Mouse (Mus musculus) intestine, postnatal 0 days (tissue): ENCODE measurements around the gene Zscan2. TPM values are rescaled to one million over a fixed set of nuclear protein-coding genes. Genes with fewer than 3 reads are reported as not detected.

ENCODE experiments used
- ATAC-seq: fragments of 200-750 bp; cut with Nextera tagmentation; 2 replicates; pipeline ENCODE4 v1.8.0; 2017; ENCODE audit warnings: mild to moderate bottlenecking, moderate TSS enrichment, moderate library complexity
- H3K27ac ChIP-seq: fragments of 300-500 bp; sonication (generic); 2 replicates; pipeline ENCODE4 v1.5.1; 2014; ENCODE audit warnings: mild to moderate bottlenecking, low read depth, low read length, moderate library complexity
- H3K27me3 ChIP-seq: fragments of 300-500 bp; sonication (generic); replicated peaks from 2 replicates; pipeline ENCODE4 v1.6.1; 2014; ENCODE audit warnings: low read length, mixed read lengths; ENCODE audit not compliant: control insufficient read depth, insufficient read depth
- H3K36me3 ChIP-seq: fragments of 300-500 bp; sonication (generic); 2 replicates; pipeline ENCODE4 v1.6.1; 2014; ENCODE audit warnings: mild to moderate bottlenecking, moderate library complexity; ENCODE audit not compliant: control insufficient read depth, insufficient read depth
- H3K4me1 ChIP-seq: fragments of 300-500 bp; sonication (generic); replicated peaks from 2 replicates; pipeline ENCODE4 v1.6.1; 2014; ENCODE audit warnings: antibody characterized with exemption, low read length, mixed read lengths; ENCODE audit not compliant: control insufficient read depth, insufficient read depth
- H3K4me2 ChIP-seq: fragments of 300-500 bp; sonication (generic); replicated peaks from 2 replicates; pipeline ENCODE4 v1.6.1; 2014; ENCODE audit warnings: low read depth, mild to moderate bottlenecking, moderate library complexity
- H3K4me3 ChIP-seq: fragments of 300-500 bp; sonication (generic); 2 replicates; pipeline ENCODE4 v1.5.1; 2014; ENCODE audit warnings: low read depth, low read length
- H3K9ac ChIP-seq: fragments of 300-500 bp; sonication (generic); 2 replicates; pipeline ENCODE4 v1.6.1; 2014; ENCODE audit warnings: mild to moderate bottlenecking, low read depth, low read length
- H3K9me3 ChIP-seq: fragments of 300-500 bp; sonication (generic); 2 replicates; pipeline ENCODE4 v1.6.1; 2016; ENCODE audit warnings: mixed run types; ENCODE audit not compliant: control insufficient read depth
- CTCF ChIP-seq: sonication (generic); IDR thresholded peaks from 2 replicates; pipeline ENCODE4 v1.5.1; 2016; ENCODE audit warnings: low read depth, mild to moderate bottlenecking, control low read depth, antibody characterized with exemption, moderate library complexity
- WGBS: fragments of 180-500 bp; shearing (Covaris S2); extraction: QIAGEN DNeasy Blood & Tissue Kit; methylation state at CpG from one replicate; pipeline ENCODE4 v1.1.7; 2014; 5-methylcytosine and 5-hydroxymethylcytosine counted together
- polyA plus RNA-seq: library from polyadenylated mRNA; unstranded; fragments of >200 nt; fragmentation: Nextera tagmentation; extraction: Ambion mirVana; gene quantifications from 2 replicates; pipeline ENCODE4 v1.2.1, GENCODE M21; 2015

Zscan2 gene
- polyA plus RNA-seq, 1 experiment from 2014 or later: 0.68 TPM

DNA sequence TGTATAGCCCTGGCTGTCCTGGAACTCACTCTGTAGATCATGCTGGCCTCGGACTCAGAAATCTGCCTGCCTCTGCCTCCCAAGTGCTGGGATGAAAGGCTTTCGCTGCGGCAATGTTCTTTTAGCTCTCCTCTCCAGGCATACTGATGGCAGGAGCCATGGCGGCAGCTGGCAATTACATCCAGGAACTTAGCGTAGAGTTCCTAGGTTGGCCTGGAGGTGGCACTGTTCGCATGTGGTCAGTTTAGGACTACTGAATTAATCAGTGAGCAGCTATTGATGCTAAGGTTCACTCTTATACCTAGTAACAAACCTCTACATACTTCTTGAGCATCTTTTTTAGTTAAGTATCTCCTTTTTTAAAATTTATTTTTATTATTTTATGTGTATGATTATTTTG lies 3.5 kb upstream of the Zscan2 start:
- H3K4me1 ChIP-seq: no peaks in the 10 kb centered on the region
- ATAC-seq: no peak
- no peak overlapping the region for H3K4me2 ChIP-seq
- WGBS: 18% methylated on average over 6 of the region's 6 CpGs
- no peak overlapping the region for H3K27ac ChIP-seq
- H3K4me3 ChIP-seq: no peak overlapping the region
- no peaks in the 10 kb centered on the region for H3K36me3 ChIP-seq
- peak; percentile 91 for TF ChIP-seq CTCF
- no peaks in the 10 kb centered on the region for H3K27me3 ChIP-seq
- no peaks in the 10 kb centered on the region for H3K9me3 ChIP-seq
- no peak overlapping the region for H3K9ac ChIP-seq

DNA sequence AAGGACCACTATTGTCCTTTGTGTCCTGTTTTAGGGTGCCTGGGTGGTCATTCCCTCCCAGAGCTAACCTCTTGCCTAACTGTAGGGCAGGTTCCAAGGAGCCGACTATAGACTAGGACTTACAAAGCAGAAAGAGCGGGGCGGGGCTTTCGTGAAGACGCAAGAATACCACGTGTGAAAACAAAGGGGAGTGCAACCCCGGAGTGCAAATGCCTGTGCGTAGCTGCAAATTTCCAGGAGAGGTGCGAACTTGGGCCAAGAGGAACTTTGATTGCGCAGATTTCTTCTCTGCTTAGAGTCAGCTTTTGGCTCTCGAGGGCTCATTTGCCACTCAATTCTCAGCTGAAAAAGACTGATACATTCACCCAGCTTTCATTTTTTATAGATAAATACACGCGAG lies 493 bp upstream of the Zscan2 start:
- H3K9ac ChIP-seq: peak overlapping the region; percentile 32; the same call in 1 of the 2 replicates
- TF ChIP-seq CTCF: no peak
- under 1% methylated on average over 13 of the region's 13 CpGs for WGBS
- no peaks in the 10 kb centered on the region for H3K27me3 ChIP-seq
- H3K36me3 ChIP-seq: peaks cover under 1% of the 10 kb centered on the region; the same call in 1 of the 2 replicates
- H3K4me3 ChIP-seq: peak overlapping the region; percentile 95
- no peaks in the 10 kb centered on the region for H3K9me3 ChIP-seq
- 0 out of 2 replicates have a peak, but pooled peaks cover 4% of the 10 kb centered on the region for H3K4me1 ChIP-seq
- H3K27ac ChIP-seq: no peak overlapping the region
- peak; percentile 62 for ATAC-seq
- H3K4me2 ChIP-seq: peak overlapping the region; percentile 89

DNA sequence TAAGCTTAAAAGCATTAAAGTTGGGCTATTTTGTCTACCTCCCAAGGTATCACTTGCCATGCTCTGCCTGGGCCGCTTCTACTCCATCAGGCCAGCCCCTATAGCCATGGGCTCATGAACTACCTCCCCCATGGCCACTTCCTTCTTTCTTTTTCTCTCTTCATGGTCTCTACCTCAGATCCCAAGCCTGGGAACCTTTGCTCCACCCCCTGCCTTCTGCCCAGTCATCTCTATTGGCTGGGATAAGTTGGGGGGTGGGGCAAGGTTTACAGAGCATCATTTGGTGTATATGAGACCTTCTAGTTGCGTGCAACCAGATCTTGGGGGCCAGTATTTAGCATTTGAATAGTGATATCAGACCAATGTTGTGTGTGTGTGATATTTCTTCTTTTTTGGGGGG lies 1.8 kb downstream of the Zscan2 start:
- ATAC-seq: no peak
- no peak overlapping the region for H3K27ac ChIP-seq
- no peak for TF ChIP-seq CTCF
- H3K27me3 ChIP-seq: no peaks in the 10 kb centered on the region
- H3K4me3 ChIP-seq: no peak overlapping the region
- no peaks in the 10 kb centered on the region for H3K9me3 ChIP-seq
- H3K36me3 ChIP-seq: peaks cover 3% of the 10 kb centered on the region; the same call in 1 of the 2 replicates
- H3K4me2 ChIP-seq: no peak overlapping the region
- H3K4me1 ChIP-seq: 0 out of 2 replicates have a peak, but pooled peaks cover 11% of the 10 kb centered on the region
- H3K9ac ChIP-seq: no peak overlapping the region
- WGBS: 93% methylated on average over 2 of the region's 2 CpGs

DNA sequence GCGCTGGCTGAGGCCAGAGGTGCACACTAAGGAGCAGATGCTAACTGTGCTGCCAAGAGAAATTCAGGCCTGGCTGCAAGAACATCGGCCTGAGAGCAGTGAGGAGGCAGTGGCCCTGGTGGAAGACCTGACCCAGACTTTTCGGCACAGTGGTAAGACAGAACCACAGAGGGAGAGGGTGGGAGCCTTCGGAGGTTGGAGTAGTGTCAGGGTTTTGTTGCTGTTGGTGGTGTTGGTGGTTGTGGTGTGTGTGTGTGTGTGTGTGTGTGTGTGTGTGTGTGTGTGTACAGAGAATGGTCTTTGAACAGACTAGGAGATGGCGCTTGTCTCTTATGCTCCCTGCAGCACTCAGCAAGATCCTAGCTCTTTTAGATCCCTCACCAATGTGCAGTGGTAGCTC lies 2.8 kb downstream of the Zscan2 start:
- Histone ChIP-seq H3K4me3 (no peak overlapping the region), H3K9me3 (no peaks in the 10 kb centered on the region), H3K4me2 (no peak overlapping the region), H3K9ac (no peak overlapping the region), H3K27me3 (no peaks in the 10 kb centered on the region), H3K4me1 (0 out of 2 replicates have a peak, but pooled peaks cover 11% of the 10 kb centered on the region), H3K36me3 (peaks cover 8% of the 10 kb centered on the region; the same call in 1 of the 2 replicates), H3K27ac (no peak overlapping the region)
- TF ChIP-seq CTCF: no peak
- ATAC-seq: no peak
- WGBS: 84% methylated on average over 5 of the region's 5 CpGs

DNA sequence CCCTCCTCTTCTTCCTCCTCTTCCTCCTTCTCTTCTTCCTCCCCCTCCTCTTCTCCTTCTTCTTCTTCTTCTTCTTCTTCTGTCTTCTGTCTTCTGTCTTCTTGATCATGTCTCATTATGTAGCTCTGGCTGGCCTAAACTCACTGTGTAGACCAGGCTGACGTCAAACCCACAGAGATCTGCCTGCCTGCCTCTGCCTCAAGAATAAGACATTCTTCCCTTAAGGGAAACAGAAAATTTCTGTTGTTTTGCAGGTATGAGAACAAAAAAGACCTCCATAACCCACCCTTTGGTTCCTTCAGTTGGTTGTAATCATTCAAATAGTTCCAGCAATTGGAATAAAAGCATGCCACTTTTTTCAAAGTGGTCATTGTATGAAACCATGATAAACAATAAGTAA lies 3.4 kb downstream of the Zscan2 start:
- Histone ChIP-seq H3K36me3 (peaks cover 8% of the 10 kb centered on the region), H3K4me3 (no peak overlapping the region), H3K9me3 (no peaks in the 10 kb centered on the region), H3K4me2 (no peak overlapping the region), H3K9ac (no peak overlapping the region), H3K27ac (peak overlapping the region; percentile 15; the same call in 1 of the 2 replicates), H3K4me1 (0 out of 2 replicates have a peak, but pooled peaks cover 11% of the 10 kb centered on the region), H3K27me3 (no peaks in the 10 kb centered on the region)
- no peak for ATAC-seq
- no peak for TF ChIP-seq CTCF
- WGBS: 65% methylated on average over 1 of the region's 1 CpGs

DNA sequence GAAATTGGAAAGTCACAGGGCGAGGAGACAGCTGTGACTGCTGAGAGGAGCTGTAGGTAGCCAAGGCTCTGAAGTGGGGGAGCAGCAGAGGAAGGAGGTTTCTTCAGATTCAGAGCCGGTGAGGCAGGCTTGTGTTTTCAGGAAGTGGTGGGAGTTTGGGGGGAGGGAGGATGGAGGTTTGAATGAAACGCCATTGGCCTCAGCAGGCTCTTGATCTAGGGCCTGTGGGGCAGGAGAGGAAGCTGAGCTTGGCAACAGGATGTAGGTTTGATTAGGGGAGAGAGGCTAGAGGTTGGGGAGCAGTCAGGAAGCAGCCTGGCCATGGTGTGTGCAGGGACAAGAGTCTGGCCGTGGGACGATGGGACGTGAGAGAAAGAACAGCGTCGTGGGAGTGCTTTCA lies 4.1 kb downstream of the Zscan2 start:
- Histone ChIP-seq H3K4me2 (no peak overlapping the region), H3K9me3 (no peaks in the 10 kb centered on the region), H3K4me3 (no peak overlapping the region), H3K4me1 (0 out of 2 replicates have a peak, but pooled peaks cover 11% of the 10 kb centered on the region), H3K36me3 (peaks cover 8% of the 10 kb centered on the region), H3K27ac (peak overlapping the region; percentile 28; the same call in 1 of the 2 replicates), H3K27me3 (no peaks in the 10 kb centered on the region), H3K9ac (no peak overlapping the region)
- no peak for TF ChIP-seq CTCF
- no peak for ATAC-seq
- WGBS: 65% methylated on average over 8 of the region's 8 CpGs

DNA sequence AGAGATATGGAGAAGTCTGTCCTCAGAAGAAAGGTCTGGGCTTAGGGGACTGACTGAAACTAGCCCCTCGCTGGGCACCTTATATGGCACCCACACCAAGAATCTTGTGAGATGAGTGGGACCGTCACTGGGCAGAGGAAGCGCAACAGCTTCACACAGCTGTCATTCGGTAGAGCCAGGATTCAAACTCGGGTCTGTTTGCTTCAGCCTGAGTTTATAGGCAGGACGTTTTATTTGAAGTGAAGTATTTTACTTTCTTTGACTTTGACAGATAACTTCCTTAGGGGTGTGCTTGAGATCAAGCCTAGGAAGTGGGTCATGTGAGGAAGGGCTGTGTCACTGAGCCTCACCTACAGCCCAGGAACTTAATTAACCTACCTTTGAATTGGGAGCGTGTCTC lies 4.8 kb downstream of the Zscan2 start:
- Histone ChIP-seq H3K4me2 (no peak overlapping the region), H3K36me3 (peaks cover 8% of the 10 kb centered on the region)
- 66% methylated on average over 7 of the region's 7 CpGs for WGBS

More for the DNA sequence above, 4.8 kb downstream of the Zscan2 start:
- Histone ChIP-seq H3K4me3 (no peak overlapping the region), H3K9me3 (no peaks in the 10 kb centered on the region), H3K9ac (no peak overlapping the region), H3K27me3 (no peaks in the 10 kb centered on the region), H3K4me1 (0 out of 2 replicates have a peak, but pooled peaks cover 11% of the 10 kb centered on the region), H3K27ac (peak overlapping the region; percentile 28)
- ATAC-seq: no peak
- TF ChIP-seq CTCF: no peak
